Mouse (Mus musculus) retina, embryonic 14.5 days (tissue): ENCODE results near the gene Olfr520.
"Not testable (repeated sequence)": the region's sequence is repeated elsewhere in the genome, so short reads cannot be mapped to it uniquely, and the experiment has no call there.

Experiments
- DNase-seq: peaks from one replicate; pipeline ENCODE4 v3.0.0-alpha.2; 2015; ENCODE audit warnings: low spot score

Gene Olfr520

DNA sequence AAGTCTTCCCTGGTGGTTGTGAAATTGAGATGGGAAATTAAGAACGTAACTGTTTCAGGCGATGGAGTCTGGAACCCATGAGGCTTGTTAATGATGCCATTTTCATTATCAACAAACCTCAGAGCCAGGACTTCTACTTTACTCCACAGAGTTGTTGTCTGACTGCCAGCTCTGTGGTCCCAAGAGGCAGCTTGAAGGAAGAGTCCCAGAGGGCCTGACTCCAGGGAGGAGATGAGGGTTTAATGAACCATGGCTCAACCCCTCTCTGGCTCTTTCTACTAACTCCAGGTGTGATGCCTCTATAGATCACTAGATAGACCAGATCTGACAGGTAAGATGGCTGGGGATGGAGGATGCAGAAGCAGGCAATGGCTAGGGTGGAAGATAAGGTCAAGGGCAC is at the start of gene Olfr520:
Olfr520 (plus strand) TSS at position 301 of the 400 bp plus-strand sequence.
- DNase-seq: no peak

DNA sequence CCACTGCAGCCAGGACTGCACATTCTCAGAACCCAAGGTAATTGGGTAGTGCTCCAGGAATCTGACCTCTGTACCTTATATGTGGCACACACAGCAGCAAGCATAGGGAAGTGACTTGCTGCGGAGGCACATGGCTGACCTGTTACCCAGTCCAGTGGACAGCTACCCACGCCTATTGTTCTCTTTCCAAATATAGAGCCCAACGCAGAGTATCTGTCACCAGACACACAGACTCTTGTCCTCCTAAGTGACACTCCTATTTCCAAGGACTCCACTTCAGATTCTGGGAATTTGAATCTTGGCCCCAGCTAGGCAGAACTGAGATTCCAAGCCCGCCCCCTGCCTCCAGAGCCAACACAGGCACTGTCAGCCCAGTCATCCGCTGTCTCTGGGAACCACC is 49.3 kb upstream of the Olfr520 start:
- DNase-seq: no peak

DNA sequence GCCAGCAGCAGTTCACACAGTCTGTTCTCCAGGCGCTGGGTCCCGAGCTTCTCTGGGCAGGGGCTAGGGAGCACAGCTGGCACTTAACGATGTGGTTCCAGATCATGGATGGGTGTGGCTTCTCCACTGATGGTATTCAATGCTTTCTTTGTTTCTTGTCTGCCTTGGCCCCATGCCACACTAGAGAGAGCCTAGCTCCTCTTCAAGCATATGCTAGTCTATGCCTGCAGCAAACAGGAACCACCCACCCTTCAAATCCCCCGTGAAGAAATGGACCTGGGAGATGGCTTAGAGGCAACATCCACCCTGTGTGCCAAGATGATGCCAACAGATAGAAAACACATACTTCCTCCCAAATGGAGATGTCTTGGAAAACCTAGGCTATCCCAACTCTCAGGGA is 46.0 kb upstream of the Olfr520 start:
- DNase-seq: no peak

DNA sequence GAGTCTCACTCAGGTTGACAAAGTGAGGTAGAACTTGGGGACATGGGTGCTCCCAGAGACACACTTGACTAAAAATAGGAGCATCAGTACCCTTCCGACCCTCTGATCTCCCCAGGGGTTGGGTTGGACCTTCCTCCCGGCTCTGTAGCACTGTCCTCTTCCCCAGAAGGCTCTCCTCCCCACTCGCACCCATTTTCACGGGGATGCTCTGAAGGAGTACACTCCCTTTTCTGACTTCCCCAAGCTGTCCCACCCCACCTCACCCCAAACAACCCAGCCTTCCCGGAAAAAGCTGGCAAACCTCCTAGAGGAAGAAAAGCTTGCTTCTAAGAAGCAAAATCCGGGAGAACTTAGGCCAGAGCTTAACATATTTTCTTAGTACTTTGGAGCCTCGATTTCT is 39.3 kb upstream of the Olfr520 start:
- no peak for DNase-seq

DNA sequence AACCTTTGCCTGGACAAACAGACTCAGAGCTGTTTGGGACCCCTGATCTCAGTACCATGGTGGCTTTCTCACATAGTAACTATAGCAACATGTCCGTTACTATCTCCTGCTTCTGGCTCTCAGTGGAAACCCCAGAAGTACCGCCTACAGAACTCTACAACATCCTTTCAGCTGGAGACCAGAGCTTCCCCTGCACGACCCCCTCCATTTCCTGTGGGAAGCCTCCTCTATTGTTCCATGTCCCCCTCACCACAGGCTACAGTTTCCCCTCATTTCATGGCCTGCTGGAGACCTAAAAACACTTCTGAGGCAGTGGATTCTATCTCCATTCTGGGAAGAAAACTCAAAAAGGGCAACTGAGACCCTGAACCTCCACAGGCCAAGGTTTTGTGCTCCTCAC is 37.7 kb upstream of the Olfr520 start:
- no peak for DNase-seq

- DNase-seq: no peak
Measured at GRCm38 (mm10) chr7:99693387-99693786, 36.7 kb upstream of the Olfr520 start.

GRCm38 (mm10) chr7:99693976-99694375 is 36.1 kb upstream of the Olfr520 start:
- DNase-seq: no peak

GRCm38 (mm10) chr7:99694424-99694823 is 35.6 kb upstream of the Olfr520 start:
- DNase-seq: not testable (repeated sequence)

DNA sequence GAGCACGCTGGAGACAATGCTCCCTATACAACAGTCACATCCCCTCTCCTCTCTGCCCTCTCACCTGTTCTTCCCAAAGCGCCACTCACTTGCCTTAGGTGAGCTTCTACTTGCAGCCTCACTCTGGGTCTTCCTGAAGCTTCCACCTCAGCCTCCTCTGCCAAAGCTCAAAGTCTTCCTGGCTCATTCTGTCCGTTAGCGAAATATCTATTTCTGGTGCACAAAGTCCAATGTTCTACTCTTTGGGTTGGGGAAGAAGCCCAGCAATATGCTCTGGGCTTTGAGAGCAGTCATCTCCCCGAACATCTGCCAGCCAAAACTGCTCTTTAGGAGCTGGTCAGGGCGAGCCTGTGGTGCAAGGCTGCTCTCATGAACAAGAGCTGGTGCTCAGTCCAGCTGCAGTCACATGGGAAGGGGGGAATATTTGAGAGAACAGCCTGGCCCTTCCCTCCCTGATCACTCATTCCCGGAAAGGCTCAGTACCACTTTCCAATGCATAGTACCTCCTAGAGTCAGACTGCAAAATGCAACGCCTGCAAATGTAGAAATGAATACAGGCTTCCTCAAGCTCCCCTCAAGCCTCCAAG is 34.5 kb upstream of the Olfr520 start:
- DNase-seq: no peak

- DNase-seq: no peak
Measured at GRCm38 (mm10) chr7:99698576-99698975, 31.5 kb upstream of the Olfr520 start.

- DNase-seq: no peak
Measured at GRCm38 (mm10) chr7:99699106-99699505, 31.0 kb upstream of the Olfr520 start.

DNA sequence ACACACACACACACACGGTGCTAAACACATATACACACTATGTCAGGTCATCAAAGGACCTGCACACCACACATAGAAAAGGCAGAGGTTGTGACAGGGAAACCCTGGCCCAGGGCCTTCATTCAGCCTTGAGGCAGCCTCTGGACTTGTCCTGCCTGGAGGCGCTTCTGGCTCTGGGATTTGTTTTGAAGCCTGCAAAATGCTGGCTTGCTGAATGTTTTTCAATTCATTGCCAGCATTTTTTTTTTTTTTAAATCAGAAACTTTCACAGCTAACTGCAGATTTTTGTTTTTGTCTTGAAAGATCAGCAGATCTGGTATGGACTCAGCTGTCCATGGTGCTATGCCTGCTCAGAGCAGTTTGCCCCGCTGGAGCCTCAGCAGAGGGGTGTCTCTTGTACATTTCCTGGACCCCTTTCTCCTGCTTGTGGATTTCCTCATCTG is 30.3 kb upstream of the Olfr520 start:
- DNase-seq: no peak

DNA sequence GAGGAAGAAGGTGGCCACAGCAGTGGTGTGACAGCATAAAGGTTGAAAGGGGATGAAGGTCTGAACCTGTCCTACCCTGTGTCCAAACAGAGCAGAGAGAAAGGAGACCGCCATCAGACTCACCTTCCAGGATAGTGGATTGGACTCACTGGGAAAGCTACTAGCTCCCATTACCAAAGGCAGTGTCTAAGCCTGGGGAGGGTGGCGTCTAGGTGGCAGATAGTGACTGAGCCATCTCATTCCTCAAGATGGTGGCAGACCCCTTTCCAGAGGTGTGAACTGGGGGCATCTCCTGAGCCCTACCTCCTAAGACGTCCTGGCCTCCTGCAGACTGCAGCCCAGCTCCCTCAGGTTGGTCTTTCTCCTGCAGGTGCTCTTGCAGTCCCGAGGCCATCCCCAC is 29.4 kb upstream of the Olfr520 start:
- DNase-seq: no peak

- DNase-seq: no peak
Measured at GRCm38 (mm10) chr7:99702201-99702600, 27.9 kb upstream of the Olfr520 start.

DNA sequence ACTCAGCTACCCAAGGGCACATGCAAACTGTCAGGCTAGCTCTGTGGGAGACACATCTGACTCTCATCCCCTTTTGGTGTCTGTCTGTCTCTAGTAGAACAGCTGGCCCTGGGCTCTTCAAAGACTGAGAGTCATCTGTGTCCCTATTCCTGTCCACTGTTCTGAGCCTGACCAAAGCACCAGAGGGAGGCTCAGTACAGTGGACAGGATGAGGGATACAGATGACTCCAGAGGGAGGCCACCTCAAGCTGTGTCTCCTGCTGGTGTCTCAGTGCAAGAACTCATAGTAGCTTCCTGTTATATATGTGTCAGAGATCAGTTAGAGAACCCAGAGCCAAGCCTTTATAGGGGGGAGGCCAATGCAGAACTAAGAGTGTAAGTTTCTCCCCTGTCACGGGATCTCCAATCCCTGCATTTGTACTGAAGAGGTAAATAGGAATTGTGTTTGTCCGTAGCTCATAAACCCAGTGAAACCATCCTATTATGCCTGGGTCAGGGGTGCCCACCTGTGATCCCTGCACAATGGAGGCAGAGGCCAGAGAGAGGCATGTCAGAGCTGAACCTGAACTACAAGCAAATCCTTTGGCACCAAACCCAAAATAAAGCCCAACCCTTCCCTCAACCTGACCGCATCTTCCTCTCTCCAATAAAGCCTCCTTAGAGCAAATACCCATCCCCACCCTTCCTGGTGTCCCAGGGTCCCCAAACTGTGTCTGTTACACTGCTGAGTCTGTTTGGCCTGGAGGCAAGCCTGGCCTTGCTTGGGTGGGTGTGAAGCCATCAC is 25.1 kb upstream of the Olfr520 start:
- no peak for DNase-seq

DNA sequence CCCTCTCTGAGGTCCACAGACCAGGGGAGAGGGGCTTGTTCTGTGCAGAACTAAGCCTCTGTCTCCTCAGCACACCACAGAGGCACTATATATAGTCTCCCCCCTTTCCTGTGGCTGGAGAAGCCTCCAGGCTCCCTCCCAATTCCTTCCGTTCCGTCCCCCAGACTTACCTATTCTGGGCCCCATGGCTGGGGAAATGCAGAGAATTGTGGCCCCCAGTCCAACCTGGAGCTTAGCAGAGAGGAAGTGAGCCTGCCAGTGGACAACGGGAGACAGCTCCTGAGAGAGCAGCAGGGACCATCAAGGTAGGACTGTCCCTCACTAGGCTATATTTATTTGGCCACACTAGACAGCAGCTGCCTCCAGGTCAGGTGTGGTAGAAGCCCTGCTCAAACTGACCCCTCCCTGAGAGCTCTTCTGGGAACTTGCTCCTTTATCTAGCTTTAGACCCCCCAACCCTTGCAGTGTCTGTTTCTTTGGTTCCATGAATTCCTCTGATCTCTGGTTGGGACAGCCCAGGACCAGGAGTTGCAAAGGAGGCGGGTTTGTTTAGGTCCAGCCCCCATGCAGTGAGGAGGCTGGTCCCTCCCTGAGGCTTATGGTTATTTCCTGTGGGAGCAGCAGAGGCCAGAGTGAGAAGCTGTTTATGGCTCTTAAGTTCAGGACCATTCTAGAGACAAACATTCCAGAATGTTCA is 23.6 kb upstream of the Olfr520 start:
- no peak for DNase-seq

GRCm38 (mm10) chr7:99707038-99707595 is 23.0 kb upstream of the Olfr520 start:
- DNase-seq: no peak

- no peak for DNase-seq
Measured at GRCm38 (mm10) chr7:99707671-99708070, 22.4 kb upstream of the Olfr520 start.

DNA sequence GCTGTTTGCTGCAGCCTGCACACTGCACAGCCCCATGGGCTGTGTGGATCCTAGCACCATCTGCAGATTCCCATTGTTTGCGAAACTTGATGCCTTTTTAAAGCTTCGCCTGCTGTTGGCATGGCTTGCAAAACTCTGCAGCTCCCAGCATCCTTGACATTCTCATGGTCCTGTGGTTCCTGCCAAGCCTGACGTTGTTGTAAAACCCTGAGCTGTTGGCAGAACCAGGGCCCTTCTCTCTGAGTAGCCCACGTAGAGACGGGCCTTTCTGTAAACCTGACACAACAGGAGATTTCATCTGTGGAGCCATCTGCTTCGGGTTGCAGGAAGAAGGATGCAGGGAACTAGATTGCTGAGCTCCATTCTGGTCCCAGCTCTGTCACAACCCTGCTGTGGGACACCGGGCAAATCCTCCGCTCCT is 21.8 kb upstream of the Olfr520 start:
- DNase-seq: no peak

GRCm38 (mm10) chr7:99708750-99709149 is 21.3 kb upstream of the Olfr520 start:
- no peak for DNase-seq

DNA sequence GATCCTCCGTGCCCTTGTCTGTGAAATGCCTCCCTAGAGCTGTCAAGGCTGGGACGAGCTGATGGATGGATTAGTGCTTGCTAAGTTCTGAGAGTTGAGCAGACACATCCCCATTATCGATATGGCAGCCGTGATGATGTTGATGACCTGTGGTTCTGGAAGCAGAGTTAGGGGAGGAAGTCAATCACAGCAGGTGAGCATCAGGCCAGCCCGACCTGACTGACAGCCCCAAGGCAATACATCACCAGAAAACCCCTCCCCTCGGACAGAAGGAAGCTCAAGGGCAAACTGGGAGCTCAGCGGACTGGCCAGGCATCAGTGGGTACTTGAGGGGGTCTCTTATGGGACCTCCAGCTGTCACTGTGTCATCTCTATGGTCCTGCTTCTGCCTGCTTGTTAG is 20.1 kb upstream of the Olfr520 start:
- DNase-seq: no peak

DNA sequence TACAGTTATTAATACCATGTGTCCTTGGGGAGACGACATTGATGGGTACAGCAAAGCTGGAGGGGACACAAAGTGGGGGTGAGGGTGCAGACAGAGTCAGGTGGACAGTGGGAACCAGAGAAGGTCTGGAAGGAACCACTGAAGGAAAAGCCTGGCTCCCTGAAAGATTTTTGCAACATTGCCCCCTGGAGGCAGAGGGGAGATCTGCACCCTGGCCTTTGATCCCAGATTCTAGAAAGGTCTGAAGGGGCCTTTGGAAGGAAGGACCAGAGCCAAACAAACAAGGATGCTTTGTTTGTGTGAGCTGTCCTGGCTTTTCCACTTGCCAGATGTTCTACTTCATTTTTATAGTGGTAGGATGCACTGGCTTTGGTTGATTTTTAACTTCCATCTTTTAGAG is 19.6 kb upstream of the Olfr520 start:
- DNase-seq: peak; percentile 82

DNA sequence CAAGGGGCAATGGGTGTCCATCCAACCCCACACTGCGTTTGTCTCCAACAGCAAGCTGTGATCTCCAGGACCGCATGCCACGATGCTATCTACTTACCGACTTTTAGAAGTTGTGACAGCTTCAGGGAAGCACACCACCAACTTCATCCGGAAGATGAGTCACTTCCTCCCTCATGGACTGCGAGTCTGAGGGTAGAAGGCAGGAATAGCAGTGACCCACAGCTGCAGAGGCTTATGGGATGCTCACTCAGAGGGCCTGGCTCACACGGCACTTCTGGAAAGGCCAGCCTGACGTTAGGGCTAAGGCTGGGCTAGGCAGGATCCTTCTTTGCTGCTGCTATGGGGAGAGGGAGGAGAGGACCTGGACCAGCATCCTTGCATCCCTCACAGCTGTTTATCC is 18.9 kb upstream of the Olfr520 start, which contains the start of gene Slco2b1:
Slco2b1 (minus strand) TSS at position 175 of the 400 bp plus-strand sequence.
- no peak for DNase-seq
